11 mouse cellular contexts compared by ENCODE assay signal in the genomic region with DNA sequence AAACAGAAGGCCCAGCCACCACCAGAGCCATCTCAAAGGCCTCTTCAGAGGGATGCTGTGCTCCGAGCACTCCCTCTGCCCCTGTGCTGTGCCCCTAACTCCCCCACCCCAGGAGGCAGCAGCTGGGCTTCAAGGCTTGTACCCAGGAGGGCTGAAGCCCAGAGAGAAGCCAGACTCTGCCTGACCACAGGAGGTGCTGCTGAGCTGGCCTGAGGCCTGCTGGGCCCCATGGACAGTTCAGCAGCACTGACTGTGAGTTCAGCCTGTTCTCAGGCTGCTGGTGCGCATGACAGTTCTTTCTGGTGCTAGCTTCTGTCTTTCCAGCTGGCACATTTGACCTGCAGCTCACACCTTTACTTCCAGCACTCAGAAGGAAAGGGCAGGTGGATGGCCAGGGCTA. TPM values are rescaled to one million over a fixed set of nuclear protein-coding genes. Genes with fewer than 3 reads are reported as not detected.
A peak's percentile ranks its signal among the peaks of the same experiment; 100 is the strongest.
DNase-seq lines count a peak whose midpoint lies in the region; ATAC-seq lines count a peak whose summit lies in the region.
"Had no signal": no experiment of that assay in that cellular context is flagged by ENCODE, and none has a peak within 500 bp of the region (broad histone marks: within the 10 kb centered on the region; RNA-seq: fewer than 3 reads in every experiment).

No protein-coding gene starts in this region.

- H3K9me3 ChIP-seq in hindbrain, embryonic 10.5 days: no peaks in the 10 kb centered on the region
- no peaks in the 10 kb centered on the region for H3K9me3 ChIP-seq in hindbrain, embryonic 16.5 days (ENCODE audit: control insufficient read depth, low read length)
- no peaks in the 10 kb centered on the region for H3K9me3 ChIP-seq in midbrain, embryonic 12.5 days
- H3K9me3 ChIP-seq in midbrain, embryonic 16.5 days (replicated peaks; ENCODE audit: control insufficient read depth, low read length, poor library complexity, severe bottlenecking): no peaks in the 10 kb centered on the region
- H3K9me3 ChIP-seq in embryonic facial prominence, embryonic 11.5 days (replicated peaks; ENCODE audit: control insufficient read depth, low read length): no peaks in the 10 kb centered on the region
- no peaks in the 10 kb centered on the region for H3K9me3 ChIP-seq in stomach, embryonic 14.5 days (ENCODE audit: control insufficient read depth, low read depth, low read length)
- H3K9me3 ChIP-seq: hindbrain, embryonic 15.5 days had no signal

- no peak overlapping the region for H3K9ac ChIP-seq in hindbrain, embryonic 16.5 days (ENCODE audit: low read depth, low read length)
- H3K9ac ChIP-seq in midbrain, embryonic 12.5 days (replicated peaks): no peak overlapping the region
- no peak overlapping the region for H3K9ac ChIP-seq in midbrain, embryonic 16.5 days (ENCODE audit: low read depth, low read length)
- peak overlapping the region; percentile 19; the same call in 1 of the 2 replicates for H3K9ac ChIP-seq in embryonic facial prominence, embryonic 11.5 days (replicated peaks; ENCODE audit: low read length)
- 0 out of 2 replicates have a peak overlapping the region, but pooled peaks have one; percentile 25 for H3K9ac ChIP-seq in stomach, embryonic 14.5 days (replicated peaks; ENCODE audit: low read depth, low read length)
- H3K9ac ChIP-seq: hindbrain, embryonic 15.5 days had no signal

- peaks cover 2% of the 10 kb centered on the region; the same call in 1 of the 2 replicates for H3K27me3 ChIP-seq in hindbrain, embryonic 10.5 days (ENCODE audit: insufficient read depth, poor library complexity, severe bottlenecking)
- H3K27me3 ChIP-seq in hindbrain, embryonic 16.5 days (replicated peaks; ENCODE audit: control insufficient read depth, insufficient read depth, low read length): no peaks in the 10 kb centered on the region
- no peaks in the 10 kb centered on the region for H3K27me3 ChIP-seq in midbrain, embryonic 12.5 days
- H3K27me3 ChIP-seq in midbrain, embryonic 16.5 days (ENCODE audit: control insufficient read depth, insufficient read depth, low read depth, low read length): no peaks in the 10 kb centered on the region
- no peaks in the 10 kb centered on the region for H3K27me3 ChIP-seq in embryonic facial prominence, embryonic 11.5 days (ENCODE audit: control insufficient read depth, insufficient read depth, low read length)
- no peaks in the 10 kb centered on the region for H3K27me3 ChIP-seq in stomach, embryonic 14.5 days (ENCODE audit: control insufficient read depth, insufficient read depth, low read length)
- H3K27me3 ChIP-seq: hindbrain, embryonic 15.5 days had no signal

- peaks cover 90% of the 10 kb centered on the region for H3K4me1 ChIP-seq in hindbrain, embryonic 10.5 days (replicated peaks)
- H3K4me1 ChIP-seq in hindbrain, embryonic 16.5 days (ENCODE audit: control insufficient read depth, insufficient read depth, low read depth, low read length): peaks cover 24% of the 10 kb centered on the region
- peaks cover 43% of the 10 kb centered on the region for H3K4me1 ChIP-seq in midbrain, embryonic 12.5 days
- peaks cover 5% of the 10 kb centered on the region; the same call in 1 of the 2 replicates for H3K4me1 ChIP-seq in midbrain, embryonic 16.5 days (ENCODE audit: control insufficient read depth, insufficient read depth, low read length)
- H3K4me1 ChIP-seq in embryonic facial prominence, embryonic 11.5 days (ENCODE audit: control insufficient read depth, insufficient read depth, low read length): peaks cover 7% of the 10 kb centered on the region
- H3K4me1 ChIP-seq in stomach, embryonic 14.5 days (ENCODE audit: control insufficient read depth, insufficient read depth, low read length): peaks cover 18% of the 10 kb centered on the region

- no peak overlapping the region for H3K4me2 ChIP-seq in hindbrain, embryonic 16.5 days (ENCODE audit: low read length)
- H3K4me2 ChIP-seq in midbrain, embryonic 12.5 days (replicated peaks): no peak overlapping the region
- H3K4me2 ChIP-seq in midbrain, embryonic 16.5 days (ENCODE audit: low read length): no peak overlapping the region
- H3K4me2 ChIP-seq in embryonic facial prominence, embryonic 11.5 days (ENCODE audit: low read depth, low read length): no peak overlapping the region
- H3K4me2 ChIP-seq in stomach, embryonic 14.5 days (replicated peaks; ENCODE audit: low read depth, low read length): no peak overlapping the region
- H3K4me2 ChIP-seq: hindbrain, embryonic 15.5 days had no signal

- H3K27ac ChIP-seq in hindbrain, embryonic 10.5 days: peak overlapping the region; percentile 77
- no peak overlapping the region for H3K27ac ChIP-seq in hindbrain, embryonic 16.5 days (ENCODE audit: low read depth, low read length)
- H3K27ac ChIP-seq in midbrain, embryonic 12.5 days (replicated peaks): 0 out of 2 replicates have a peak overlapping the region, but pooled peaks have one; percentile 12
- no peak overlapping the region for H3K27ac ChIP-seq in midbrain, embryonic 16.5 days (ENCODE audit: low read length)
- H3K27ac ChIP-seq in embryonic facial prominence, embryonic 11.5 days (replicated peaks; ENCODE audit: low read depth, low read length): no peak overlapping the region
- no peak overlapping the region for H3K27ac ChIP-seq in stomach, embryonic 14.5 days (ENCODE audit: low read length)
- H3K27ac ChIP-seq: hindbrain, embryonic 15.5 days had no signal

- H3K4me3 ChIP-seq in hindbrain, embryonic 10.5 days: no peak overlapping the region
- H3K4me3 ChIP-seq in hindbrain, embryonic 16.5 days (ENCODE audit: low read length): no peak overlapping the region
- no peak overlapping the region for H3K4me3 ChIP-seq in midbrain, embryonic 12.5 days
- H3K4me3 ChIP-seq in midbrain, embryonic 16.5 days (ENCODE audit: low read depth, low read length): no peak overlapping the region
- no peak overlapping the region for H3K4me3 ChIP-seq in embryonic facial prominence, embryonic 11.5 days (ENCODE audit: low read depth, low read length)
- no peak overlapping the region for H3K4me3 ChIP-seq in stomach, embryonic 14.5 days (ENCODE audit: low read depth, low read length)
- H3K4me3 ChIP-seq: hindbrain, embryonic 15.5 days had no signal

- no peak for DNase-seq in hindbrain, embryonic 10.5 days (ENCODE audit: low spot score)
- DNase-seq in embryonic facial prominence, embryonic 11.5 days (ENCODE audit: low spot score): peak; percentile 14
- DNase-seq in adrenal gland, adult (ENCODE audit: inconsistent age in 2 of 2, low spot score in 1 of 2): no peak
- no peak for DNase-seq in B cell, adult 2 months
- DNase-seq: cerebellum, adult 11-12 months; right cerebral cortex, postnatal 14 days had no signal

- WGBS in hindbrain, embryonic 10.5 days: 71% methylated on average over 2 of the region's 2 CpGs
- WGBS in hindbrain, embryonic 16.5 days: 71% methylated on average over 2 of the region's 2 CpGs
- 54% methylated on average over 2 of the region's 2 CpGs for WGBS in midbrain, embryonic 12.5 days
- 83% methylated on average over 2 of the region's 2 CpGs for WGBS in midbrain, embryonic 16.5 days
- WGBS in embryonic facial prominence, embryonic 11.5 days: 64% methylated on average over 2 of the region's 2 CpGs
- WGBS in stomach, embryonic 14.5 days: 77% methylated on average over 2 of the region's 2 CpGs

- no peak for ATAC-seq in hindbrain, embryonic 16.5 days
- ATAC-seq in midbrain, embryonic 12.5 days (ENCODE audit: low FRiP score, low read depth): no peak
- no peak for ATAC-seq in midbrain, embryonic 16.5 days
- ATAC-seq in embryonic facial prominence, embryonic 11.5 days (replicated peaks; ENCODE audit: insufficient number of reproducible peaks, low FRiP score, low TSS enrichment, low read depth): no peak
- no peak for ATAC-seq in stomach, embryonic 14.5 days (ENCODE audit: insufficient number of reproducible peaks, insufficient read depth, low FRiP score, low read depth)

- peaks cover 27% of the 10 kb centered on the region for H3K36me3 ChIP-seq in hindbrain, embryonic 10.5 days
- H3K36me3 ChIP-seq in hindbrain, embryonic 16.5 days (ENCODE audit: control insufficient read depth, insufficient read depth, low read length): peaks cover 4% of the 10 kb centered on the region; the same call in 1 of the 2 replicates
- H3K36me3 ChIP-seq in midbrain, embryonic 12.5 days: 0 out of 2 replicates have a peak, but pooled peaks cover 6% of the 10 kb centered on the region
- peaks cover 2% of the 10 kb centered on the region; the same call in 1 of the 2 replicates for H3K36me3 ChIP-seq in midbrain, embryonic 16.5 days (ENCODE audit: control insufficient read depth, insufficient read depth, low read length)
- H3K36me3 ChIP-seq in embryonic facial prominence, embryonic 11.5 days (replicated peaks; ENCODE audit: control insufficient read depth, insufficient read depth, low read depth, low read length): no peaks in the 10 kb centered on the region
- H3K36me3 ChIP-seq in stomach, embryonic 14.5 days (ENCODE audit: control insufficient read depth, insufficient read depth, low read length): no peaks in the 10 kb centered on the region

RNA-seq across cellular contexts. Expression of gene Klhl35, which starts 20.0 kb away (rescaled TPM):
- 5.9 and 24.4 TPM in 2 replicates for polyA plus RNA-seq in hindbrain, embryonic 10.5 days (2016; fragmentation: Nextera tagmentation; extraction: Ambion mirVana)
- 0.54 and 1.6 TPM in 2 replicates for polyA plus RNA-seq in hindbrain, embryonic 16.5 days (2015; fragmentation: Nextera tagmentation; extraction: Ambion mirVana)
- 37.4 and 38.1 TPM in 2 replicates for polyA plus RNA-seq in midbrain, embryonic 12.5 days (2016; fragmentation: Nextera tagmentation; extraction: Ambion mirVana)
- 2.5 and 2.9 TPM in 2 replicates for polyA plus RNA-seq in midbrain, embryonic 16.5 days (2015; fragmentation: Nextera tagmentation; extraction: Ambion mirVana)
- 1.8 and 3.5 TPM in 2 replicates for polyA plus RNA-seq in embryonic facial prominence, embryonic 11.5 days (2014; fragmentation: Nextera tagmentation; extraction: Ambion mirVana)
- polyA plus RNA-seq in stomach, embryonic 14.5 days (2014; fragmentation: Nextera tagmentation; extraction: Ambion mirVana): 0.65 and 0.83 TPM in 2 replicates

RNA-seq across cellular contexts. Expression of gene Rps3, which starts 37.7 kb away (rescaled TPM):
- polyA plus RNA-seq in hindbrain, embryonic 10.5 days (2016; fragmentation: Nextera tagmentation; extraction: Ambion mirVana): 680 and 779 TPM in 2 replicates
- polyA plus RNA-seq in hindbrain, embryonic 16.5 days (2015; fragmentation: Nextera tagmentation; extraction: Ambion mirVana): 398 and 428 TPM in 2 replicates
- 555 and 561 TPM in 2 replicates for polyA plus RNA-seq in midbrain, embryonic 12.5 days (2016; fragmentation: Nextera tagmentation; extraction: Ambion mirVana)
- polyA plus RNA-seq in midbrain, embryonic 16.5 days (2015; fragmentation: Nextera tagmentation; extraction: Ambion mirVana): 405 and 414 TPM in 2 replicates
- polyA plus RNA-seq in embryonic facial prominence, embryonic 11.5 days (2014; fragmentation: Nextera tagmentation; extraction: Ambion mirVana): 821 and 869 TPM in 2 replicates
- polyA plus RNA-seq in stomach, embryonic 14.5 days (2014; fragmentation: Nextera tagmentation; extraction: Ambion mirVana): 902 and 915 TPM in 2 replicates

Comparison
In these comparisons a context has a peak if more than half of its experiments do, and no peak if none do; other contexts are left out.
1. H3K27ac ChIP-seq: peak in hindbrain, embryonic 10.5 days (single experiment) and midbrain, embryonic 12.5 days (single experiment); none in hindbrain, embryonic 16.5 days (single experiment), midbrain, embryonic 16.5 days (single experiment), embryonic facial prominence, embryonic 11.5 days (single experiment) and stomach, embryonic 14.5 days (single experiment).
2. H3K9ac ChIP-seq: peak in embryonic facial prominence, embryonic 11.5 days (single experiment) and stomach, embryonic 14.5 days (single experiment); none in hindbrain, embryonic 16.5 days (single experiment), midbrain, embryonic 12.5 days (single experiment) and midbrain, embryonic 16.5 days (single experiment).